ENCODE assay signal across 8 mouse cellular contexts in genomic region chr12:34529165-34529545, GRCm38 (mm10).
DNase-seq lines count a peak whose midpoint lies in the region; ATAC-seq and TF ChIP-seq lines count a peak whose summit lies in the region.

No protein-coding gene starts in this region.

- H3K27ac ChIP-seq in embryonic fibroblast, embryonic 13.5 days (ENCODE audit: insufficient read depth, low read length), result peak overlapping the region; percentile 85
- peak overlapping the region; percentile 72 for H3K27ac ChIP-seq in hindbrain, embryonic 12.5 days
- H3K27ac ChIP-seq in midbrain, embryonic 11.5 days (ENCODE audit: low read depth, low read length), result peak overlapping the region; percentile 74

- no peak overlapping the region for H3K9ac ChIP-seq in hindbrain, embryonic 12.5 days
- H3K9ac ChIP-seq in midbrain, embryonic 11.5 days (ENCODE audit: low read length), result peak overlapping the region; percentile 4; the same call in 1 of the 2 replicates

- no peak for TF ChIP-seq POLR2A in embryonic fibroblast, embryonic 13.5 days (IDR thresholded peaks at IDR 0.05; ENCODE audit: low read depth, low read length)

- peaks cover 4% of the 10 kb centered on the region; the same call in 1 of the 2 replicates for H3K4me1 ChIP-seq in embryonic fibroblast, embryonic 13.5 days (ENCODE audit: control insufficient read depth, insufficient read depth, low read length)
- H3K4me1 ChIP-seq in hindbrain, embryonic 12.5 days, result peaks cover 29% of the 10 kb centered on the region
- H3K4me1 ChIP-seq in midbrain, embryonic 11.5 days (ENCODE audit: control insufficient read depth, insufficient read depth, low read length), result peaks cover 18% of the 10 kb centered on the region

- ATAC-seq in hindbrain, embryonic 12.5 days (ENCODE audit: low FRiP score), result peak; percentile 12
- 0 out of 2 replicates have a peak, but pooled peaks have one; percentile 24 for ATAC-seq in midbrain, embryonic 11.5 days (ENCODE audit: low FRiP score)

- peak; percentile 72 for DNase-seq in left cerebral cortex, adult 11 months (ENCODE audit: low spot score)
- no peak for DNase-seq in left cerebral cortex, postnatal 4 days
- no peak for DNase-seq in midbrain, embryonic 11.5 days (ENCODE audit: low spot score, missing footprints)
- no peak for DNase-seq in urinary bladder, postnatal 4 days (ENCODE audit: low spot score in 2 of 2)
- DNase-seq in lung, postnatal 25 days (ENCODE audit: low spot score), result no peak
- DNase-seq in lung, postnatal 10 days, result no peak

- H3K4me2 ChIP-seq in hindbrain, embryonic 12.5 days (replicated peaks), result peak overlapping the region; percentile 46
- H3K4me2 ChIP-seq in midbrain, embryonic 11.5 days, result peak overlapping the region; percentile 51; the same call in 1 of the 2 replicates

- H3K9me3 ChIP-seq in hindbrain, embryonic 12.5 days (replicated peaks), result no peaks in the 10 kb centered on the region
- H3K9me3 ChIP-seq in midbrain, embryonic 11.5 days (ENCODE audit: control insufficient read depth, low read length), result no peaks in the 10 kb centered on the region

- no peak overlapping the region for H3K4me3 ChIP-seq in embryonic fibroblast, embryonic 13.5 days (ENCODE audit: insufficient read depth, low read length)
- no peak overlapping the region for H3K4me3 ChIP-seq in hindbrain, embryonic 12.5 days
- no peak overlapping the region for H3K4me3 ChIP-seq in midbrain, embryonic 11.5 days (ENCODE audit: low read depth, low read length)

- intact Hi-C loops in left cerebral cortex, postnatal 4 days (cut with DNase I), result loop anchor here (10.0 kb wide), 1 partner anchor 126 kb away; no protein-coding TSS in a partner anchor

- no peaks in the 10 kb centered on the region for H3K27me3 ChIP-seq in hindbrain, embryonic 12.5 days
- no peaks in the 10 kb centered on the region for H3K27me3 ChIP-seq in midbrain, embryonic 11.5 days (ENCODE audit: control insufficient read depth, insufficient read depth, low read length)

- 20% methylated on average over 3 of the region's 3 CpGs for WGBS in hindbrain, embryonic 12.5 days
- 19% methylated on average over 3 of the region's 3 CpGs for WGBS in midbrain, embryonic 11.5 days

- no peak for TF ChIP-seq CTCF in embryonic fibroblast, embryonic 13.5 days (IDR thresholded peaks at IDR 0.05; ENCODE audit: borderline replicate concordance, insufficient read depth, low read length)

- no peaks in the 10 kb centered on the region for H3K36me3 ChIP-seq in hindbrain, embryonic 12.5 days
- no peaks in the 10 kb centered on the region for H3K36me3 ChIP-seq in midbrain, embryonic 11.5 days (ENCODE audit: control insufficient read depth, insufficient read depth, low read length)
